Mouse (Mus musculus) MEL (cell line): ENCODE results near the gene Gm37240.
"Not testable (repeated sequence)": the region's sequence is repeated elsewhere in the genome, so short reads cannot be mapped to it uniquely, and the experiment has no call there.

ENCODE experiments used
- CHD1 ChIP-seq: IDR thresholded peaks from 2 replicates; pipeline ENCODE4 v1.6.1; 2012; ENCODE audit warnings: low read depth, mild to moderate bottlenecking, inconsistent platforms, low read length, improper control_type of control experiment
- CTCF ChIP-seq, 3 experiments: IDR thresholded peaks in 2 of 3; conservative IDR thresholded peaks in 1 of 3; 2 replicates each; pipeline ENCODE4 v1.5.1; 2011 to 2012; ENCODE audit warnings: low read length in 3 of 3, low read depth in 2 of 3, mild to moderate bottlenecking in 2 of 3, improper control_type of control experiment in 1 of 3, inconsistent platforms in 1 of 3, mixed read lengths in 1 of 3, moderate library complexity in 1 of 3; ENCODE audit not compliant: control insufficient read depth in 1 of 3, insufficient read depth in 1 of 3, poor library complexity in 1 of 3, severe bottlenecking in 1 of 3
- E2F4 ChIP-seq: IDR thresholded peaks from 2 replicates; pipeline ENCODE4 v1.6.1; 2011; ENCODE audit warnings: low read depth, low read length, improper control_type of control experiment, borderline replicate concordance
- ELF1 ChIP-seq: IDR thresholded peaks from 2 replicates; pipeline ENCODE4 v1.6.1; 2014; ENCODE audit warnings: low read depth, mild to moderate bottlenecking, inconsistent platforms, low read length, improper control_type of control experiment, moderate library complexity
- EP300 ChIP-seq, 2 experiments: IDR thresholded peaks; 2 replicates each; pipeline ENCODE4 v1.6.1; 2011; ENCODE audit warnings: improper control_type of control experiment in 2 of 2, low read length in 2 of 2, low read depth in 1 of 2, mild to moderate bottlenecking in 1 of 2
- HCFC1 ChIP-seq: IDR thresholded peaks from 2 replicates; pipeline ENCODE4 v1.6.1; 2012; ENCODE audit warnings: low read depth, mild to moderate bottlenecking, inconsistent platforms, low read length, improper control_type of control experiment, moderate library complexity
- MAX ChIP-seq: IDR thresholded peaks from 2 replicates; pipeline ENCODE4 v1.6.1; 2011; ENCODE audit warnings: low read length, improper control_type of control experiment
- MAZ ChIP-seq: IDR thresholded peaks from 2 replicates; pipeline ENCODE4 v1.6.1; 2012; ENCODE audit warnings: low read depth, mild to moderate bottlenecking, inconsistent platforms, low read length, improper control_type of control experiment
- POLR2A ChIP-seq, 2 experiments: IDR thresholded peaks; 2 replicates each; pipeline ENCODE4 v1.6.1; 2011 to 2012; ENCODE audit warnings: low read length in 2 of 2, mild to moderate bottlenecking in 2 of 2, control low read depth in 1 of 2, improper control_type of control experiment in 1 of 2, low read depth in 1 of 2, moderate library complexity in 1 of 2; ENCODE audit not compliant: control insufficient read depth in 1 of 2, insufficient read depth in 1 of 2, poor library complexity in 1 of 2
- RCOR1 ChIP-seq: IDR thresholded peaks from 2 replicates; pipeline ENCODE4 v1.6.1; 2012; ENCODE audit warnings: low read depth, mild to moderate bottlenecking, inconsistent platforms, low read length, improper control_type of control experiment
- SIN3A ChIP-seq: IDR thresholded peaks from 2 replicates; pipeline ENCODE4 v1.6.1; 2012; ENCODE audit warnings: low read length, improper control_type of control experiment, inconsistent platforms
- SMC3 ChIP-seq: IDR thresholded peaks from 2 replicates; pipeline ENCODE4 v1.6.1; 2011; ENCODE audit warnings: low read depth, low read length, improper control_type of control experiment
- ZC3H11A ChIP-seq: IDR thresholded peaks from 2 replicates; pipeline ENCODE4 v1.6.1; 2012; ENCODE audit warnings: low read depth, mild to moderate bottlenecking, inconsistent platforms, low read length, improper control_type of control experiment
- ZKSCAN1 ChIP-seq: IDR thresholded peaks from 2 replicates; pipeline ENCODE4 v1.6.1; 2012; ENCODE audit warnings: low read depth, mild to moderate bottlenecking, inconsistent platforms, low read length, improper control_type of control experiment, moderate library complexity

DNA sequence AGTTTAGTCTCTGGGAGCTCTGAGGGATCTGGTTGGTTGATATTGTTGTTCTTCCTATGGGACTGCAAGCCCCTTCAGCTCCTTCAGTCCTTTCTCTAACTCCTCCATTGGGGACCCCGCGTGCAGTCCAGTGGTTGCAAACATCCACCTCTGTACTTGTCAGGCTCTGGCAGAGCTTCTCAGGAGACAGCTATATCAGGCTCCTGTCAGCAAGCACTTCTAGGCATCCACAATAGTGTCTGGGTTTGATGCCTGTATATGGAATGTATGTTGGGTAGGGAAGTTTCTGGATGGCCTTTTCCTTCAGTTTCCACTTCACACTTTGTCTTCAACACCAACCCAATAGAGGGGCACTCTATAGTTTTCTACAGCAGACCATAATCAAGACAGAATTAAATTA is 1324.4 kb downstream of the Gm37240 start:
- not testable (repeated sequence) for TF ChIP-seq CTCF (IDR thresholded peaks at IDR 0.05 in 2 of 3, conservative IDR thresholded peaks at IDR 0.05 in 1 of 3; ENCODE audit: control insufficient read depth in 1 of 3, insufficient read depth in 1 of 3, low read depth in 2 of 3, low read length in 3 of 3, poor library complexity in 1 of 3, severe bottlenecking in 1 of 3); POLR2A (IDR thresholded peaks at IDR 0.05; ENCODE audit: control insufficient read depth in 1 of 2, insufficient read depth in 1 of 2, low read depth in 1 of 2, low read length in 2 of 2, poor library complexity in 1 of 2); MAX; SMC3; MAZ; EP300 (IDR thresholded peaks at IDR 0.05; ENCODE audit: low read depth in 1 of 2, low read length in 2 of 2); CHD1; E2F4; ZKSCAN1; ELF1; RCOR1; SIN3A; ZC3H11A; HCFC1
